Mouse (Mus musculus): Measurements from ENCODE around the gene Swt1. TPM values are rescaled to one million over a fixed set of nuclear protein-coding genes. Genes with fewer than 3 reads are reported as not detected.

Gene Swt1
- polyA plus RNA-seq, 1 experiment from 2014 or later, result 30.6 TPM

- Histone ChIP-seq H3K27me3 (no peaks in the 10 kb centered on the region), H3K4me1 (peaks cover 15% of the 10 kb centered on the region), H3K36me3 (no peaks in the 10 kb centered on the region), H3K27ac (no peak overlapping the region), H3K9ac (no peak overlapping the region), H3K9me3 (no peaks in the 10 kb centered on the region), H3K4me2 (replicated peaks) (no peak overlapping the region), H3K4me3 (no peak overlapping the region)
- WGBS, result 49% methylated on average over 8 of the region's 8 CpGs
- ATAC-seq (ENCODE audit: insufficient number of reproducible peaks, insufficient read depth, low FRiP score, low TSS enrichment), result no peak
Measured at GRCm38 (mm10) chr1:151341321-151342044, 86.8 kb downstream of the Swt1 start.

- H3K9ac ChIP-seq, result no peak overlapping the region
- no peak overlapping the region for H3K27ac ChIP-seq
- no peak overlapping the region for H3K4me3 ChIP-seq
- no peaks in the 10 kb centered on the region for H3K36me3 ChIP-seq
- H3K4me2 ChIP-seq (replicated peaks), result no peak overlapping the region
- no peaks in the 10 kb centered on the region for H3K27me3 ChIP-seq
- WGBS, result 54% methylated on average over 2 of the region's 2 CpGs
- ATAC-seq (ENCODE audit: insufficient number of reproducible peaks, insufficient read depth, low FRiP score, low TSS enrichment), result no peak
- H3K9me3 ChIP-seq, result no peaks in the 10 kb centered on the region
- H3K4me1 ChIP-seq, result peaks cover 11% of the 10 kb centered on the region
Measured at GRCm38 (mm10) chr1:151338941-151339340, 89.3 kb downstream of the Swt1 start.

GRCm38 (mm10) chr1:151338234-151338633 is 90.0 kb downstream of the Swt1 start:
- no peaks in the 10 kb centered on the region for H3K27me3 ChIP-seq
- H3K4me1 ChIP-seq, result peaks cover 7% of the 10 kb centered on the region
- ATAC-seq (ENCODE audit: insufficient number of reproducible peaks, insufficient read depth, low FRiP score, low TSS enrichment), result no peak
- H3K4me2 ChIP-seq (replicated peaks), result no peak overlapping the region
- H3K36me3 ChIP-seq, result no peaks in the 10 kb centered on the region
- no peaks in the 10 kb centered on the region for H3K9me3 ChIP-seq
- no peak overlapping the region for H3K27ac ChIP-seq
- H3K9ac ChIP-seq, result no peak overlapping the region
- no peak overlapping the region for H3K4me3 ChIP-seq

GRCm38 (mm10) chr1:151332819-151333218 is 95.4 kb downstream of the Swt1 start:
- no peak overlapping the region for H3K4me2 ChIP-seq (replicated peaks)
- no peak for ATAC-seq (ENCODE audit: insufficient number of reproducible peaks, insufficient read depth, low FRiP score, low TSS enrichment)
- H3K4me3 ChIP-seq, result no peak overlapping the region
- H3K36me3 ChIP-seq, result no peaks in the 10 kb centered on the region
- WGBS, result 93% methylated on average over 3 of the region's 3 CpGs
- no peaks in the 10 kb centered on the region for H3K9me3 ChIP-seq
- H3K27ac ChIP-seq, result no peak overlapping the region
- no peaks in the 10 kb centered on the region for H3K4me1 ChIP-seq
- no peak overlapping the region for H3K9ac ChIP-seq
- H3K27me3 ChIP-seq, result no peaks in the 10 kb centered on the region

GRCm38 (mm10) chr1:151329601-151330000 is 98.7 kb downstream of the Swt1 start:
- WGBS, result 81% methylated on average over 7 of the region's 7 CpGs
- Histone ChIP-seq H3K27me3 (no peaks in the 10 kb centered on the region), H3K4me1 (no peaks in the 10 kb centered on the region), H3K4me2 (replicated peaks) (no peak overlapping the region), H3K36me3 (no peaks in the 10 kb centered on the region), H3K9me3 (no peaks in the 10 kb centered on the region), H3K4me3 (no peak overlapping the region), H3K9ac (no peak overlapping the region), H3K27ac (no peak overlapping the region)
- ATAC-seq (ENCODE audit: insufficient number of reproducible peaks, insufficient read depth, low FRiP score, low TSS enrichment), result no peak

- Histone ChIP-seq H3K27me3 (no peaks in the 10 kb centered on the region), H3K27ac (no peak overlapping the region), H3K36me3 (no peaks in the 10 kb centered on the region), H3K4me3 (no peak overlapping the region), H3K9ac (no peak overlapping the region), H3K9me3 (no peaks in the 10 kb centered on the region), H3K4me2 (replicated peaks) (no peak overlapping the region), H3K4me1 (no peaks in the 10 kb centered on the region)
- ATAC-seq (ENCODE audit: insufficient number of reproducible peaks, insufficient read depth, low FRiP score, low TSS enrichment), result no peak
- 85% methylated on average over 14 of the region's 14 CpGs for WGBS
Measured at GRCm38 (mm10) chr1:151328341-151329097, 99.7 kb downstream of the Swt1 start.

- H3K27me3 ChIP-seq, result no peaks in the 10 kb centered on the region
- H3K4me2 ChIP-seq (replicated peaks), result no peak overlapping the region
- H3K27ac ChIP-seq, result no peak overlapping the region
- H3K9ac ChIP-seq, result no peak overlapping the region
- no peak for ATAC-seq (ENCODE audit: insufficient number of reproducible peaks, insufficient read depth, low FRiP score, low TSS enrichment)
- no peak overlapping the region for H3K4me3 ChIP-seq
- H3K9me3 ChIP-seq, result no peaks in the 10 kb centered on the region
- H3K4me1 ChIP-seq, result no peaks in the 10 kb centered on the region
- H3K36me3 ChIP-seq, result no peaks in the 10 kb centered on the region
- WGBS, result 84% methylated on average over 1 of the region's 1 CpGs
Measured at GRCm38 (mm10) chr1:151325328-151325727, 102.9 kb downstream of the Swt1 start.

GRCm38 (mm10) chr1:151320408-151320807 is 107.8 kb downstream of the Swt1 start:
- Histone ChIP-seq H3K4me3 (no peak overlapping the region), H3K27ac (no peak overlapping the region), H3K36me3 (no peaks in the 10 kb centered on the region), H3K9me3 (no peaks in the 10 kb centered on the region), H3K4me1 (no peaks in the 10 kb centered on the region), H3K9ac (no peak overlapping the region), H3K27me3 (no peaks in the 10 kb centered on the region), H3K4me2 (replicated peaks) (no peak overlapping the region)
- 73% methylated on average over 4 of the region's 4 CpGs for WGBS
- ATAC-seq (ENCODE audit: insufficient number of reproducible peaks, insufficient read depth, low FRiP score, low TSS enrichment), result no peak

- Histone ChIP-seq H3K36me3 (no peaks in the 10 kb centered on the region), H3K27me3 (no peaks in the 10 kb centered on the region), H3K9me3 (no peaks in the 10 kb centered on the region), H3K27ac (no peak overlapping the region), H3K4me3 (no peak overlapping the region), H3K4me2 (replicated peaks) (no peak overlapping the region), H3K9ac (no peak overlapping the region), H3K4me1 (no peaks in the 10 kb centered on the region)
- WGBS, result 85% methylated on average over 7 of the region's 7 CpGs
- ATAC-seq (ENCODE audit: insufficient number of reproducible peaks, insufficient read depth, low FRiP score, low TSS enrichment), result no peak
Measured at GRCm38 (mm10) chr1:151319267-151319666, 109.0 kb downstream of the Swt1 start.

Small RNAs within 50 kb of the gene (microRNA-seq; reads per million reads assigned to microRNA genes)
- gene Mir7682, result 1.1 reads per million

Other genes starting within 250 kb of the Swt1 start
- 0.92 and 1.2 TPM in 2 replicates for gene Gm47985, start 245.9 kb downstream of the Swt1 start, polyA plus RNA-seq (2016; fragmentation: Nextera tagmentation; extraction: Ambion mirVana)
- 0.25 and 0.37 TPM in 2 replicates for gene Gm8947, start 236.1 kb downstream of the Swt1 start, polyA plus RNA-seq (2016; fragmentation: Nextera tagmentation; extraction: Ambion mirVana)
- not detected in 2 replicates for gene Gm47995, start 230.0 kb downstream of the Swt1 start, polyA plus RNA-seq (2016; fragmentation: Nextera tagmentation; extraction: Ambion mirVana)
- not detected in 2 replicates for gene 3110040M04Rik, start 224.3 kb downstream of the Swt1 start, polyA plus RNA-seq (2016; fragmentation: Nextera tagmentation; extraction: Ambion mirVana)
- gene Gm47996, start 218.3 kb downstream of the Swt1 start, polyA plus RNA-seq (2016; fragmentation: Nextera tagmentation; extraction: Ambion mirVana), result not detected in 2 replicates
- gene Ivns1abp, start 84.0 kb downstream of the Swt1 start, polyA plus RNA-seq (2016; fragmentation: Nextera tagmentation; extraction: Ambion mirVana), result 351 and 372 TPM in 2 replicates
- 54.8 and 55.7 TPM in 2 replicates for gene Trmt1l, start 87 bp upstream of the Swt1 start, polyA plus RNA-seq (2016; fragmentation: Nextera tagmentation; extraction: Ambion mirVana)
- 113 and 122 TPM in 2 replicates for gene Rnf2, start 72.5 kb upstream of the Swt1 start, polyA plus RNA-seq (2016; fragmentation: Nextera tagmentation; extraction: Ambion mirVana)
- gene Fam129a, start 142.7 kb upstream of the Swt1 start, polyA plus RNA-seq (2016; fragmentation: Nextera tagmentation; extraction: Ambion mirVana), result 5.2 and 5.7 TPM in 2 replicates

Measured in embryonic facial prominence, embryonic 12.5 days (tissue).